ENCODE assay signal across 9 mouse cellular contexts in genomic region chr2:12389028-12389427, GRCm38 (mm10). TPM values are rescaled to one million over a fixed set of nuclear protein-coding genes. Genes with fewer than 3 reads are reported as not detected.
DNase-seq lines count a peak whose midpoint lies in the region; ATAC-seq and TF ChIP-seq lines count a peak whose summit lies in the region.
"Had no signal": no experiment of that assay in that cellular context is flagged by ENCODE, and none has a peak within 500 bp of the region (broad histone marks: within the 10 kb centered on the region; RNA-seq: fewer than 3 reads in every experiment).

No protein-coding gene starts in this region.

- no peaks in the 10 kb centered on the region for H3K4me1 ChIP-seq in MEL (ENCODE audit: control insufficient read depth in 1 of 2, insufficient read depth in 2 of 2, low read length in 2 of 2)

- H3K9me3 ChIP-seq in MEL (replicated peaks; ENCODE audit: insufficient read depth, low read length) = no peaks in the 10 kb centered on the region

- H3K9ac ChIP-seq in MEL (ENCODE audit: control insufficient read depth, low read depth, low read length, poor library complexity, severe bottlenecking) = no peak overlapping the region

- no peak for TF ChIP-seq POLR2A in MEL (IDR thresholded peaks at IDR 0.05; ENCODE audit: control insufficient read depth in 1 of 2, insufficient read depth in 1 of 2, low read depth in 1 of 2, low read length in 2 of 2, poor library complexity in 1 of 2)

- peak in 2 of 3 experiments; percentile 70 to 88; a peak in 4 of 6 replicates for TF ChIP-seq CTCF in MEL (IDR thresholded peaks at IDR 0.05 in 2 of 3, conservative IDR thresholded peaks at IDR 0.05 in 1 of 3; ENCODE audit: control insufficient read depth in 1 of 3, insufficient read depth in 1 of 3, low read depth in 2 of 3, low read length in 3 of 3, poor library complexity in 1 of 3, severe bottlenecking in 1 of 3)

- H3K79me2 ChIP-seq in MEL (ENCODE audit: control insufficient read depth, insufficient read depth, low read length, poor library complexity) = no peaks in the 10 kb centered on the region

- H3K27me3 ChIP-seq in MEL (ENCODE audit: control insufficient read depth in 1 of 2, insufficient read depth in 2 of 2, low read length in 2 of 2) = no peaks in the 10 kb centered on the region

- H3K36me3 ChIP-seq in MEL (ENCODE audit: control insufficient read depth in 1 of 2, insufficient read depth in 2 of 2, low read length in 2 of 2) = no peaks in the 10 kb centered on the region; a peak in 1 of 4 replicates

- TF ChIP-seq RAD21 in MEL (IDR thresholded peaks at IDR 0.05; ENCODE audit: low read depth, low read length) = peak; percentile 91

- no peak overlapping the region for H3K4me3 ChIP-seq in MEL (ENCODE audit: control insufficient read depth in 1 of 2, insufficient read depth in 1 of 2, low read depth in 2 of 2, low read length in 2 of 2)
- H3K4me3 ChIP-seq: erythroblast, embryonic 14.5 days had no signal

- ATAC-seq in monocyte, adult 5-6 weeks (replicated peaks; ENCODE audit: insufficient number of reproducible peaks, low FRiP score, low TSS enrichment, poor library complexity, severe bottlenecking) = peak; percentile 63; the same call in 1 of the 2 replicates

- TF ChIP-seq EP300 in MEL (IDR thresholded peaks at IDR 0.05; ENCODE audit: low read depth in 1 of 2, low read length in 2 of 2) = no peak

- intact Hi-C loops in left cerebral cortex, postnatal 10 days (cut with DNase I) = loop anchor here (5.0 to 10.0 kb wide), 2 partner anchors 87 to 594 kb away; partner anchors contain the start of gene Itga8

- no peak overlapping the region for H3K27ac ChIP-seq in MEL (ENCODE audit: control insufficient read depth, low read depth, low read length)

- DNase-seq in left cerebral cortex, adult 18-20 months (ENCODE audit: low spot score in 2 of 2) = peak; percentile 48 to 62
- no peak for DNase-seq in left cerebral cortex, adult 8-10 months (ENCODE audit: low spot score in 2 of 2)
- peak; percentile 78 for DNase-seq in MEL (ENCODE audit: low read depth, low spot score)
- peak; percentile 63 to 72 for DNase-seq in cerebellum, postnatal 14 days
- peak; percentile 52 for DNase-seq in heart, postnatal 4 days
- DNase-seq in left cerebral cortex, postnatal 10 days (ENCODE audit: extremely low spot score in 1 of 2, low spot score in 2 of 2) = peak; percentile 21 to 70
- DNase-seq in ovary, postnatal 36 days (ENCODE audit: low spot score) = no peak

TF ChIP-seq in MEL, 35 proteins besides CTCF, POLR2A, EP300 and RAD21:
- 0 out of 2 replicates have a peak, but pooled peaks have one; percentile 10 for TF ChIP-seq TCF12 (IDR thresholded peaks at IDR 0.05; ENCODE audit: low read depth, low read length)
- TF ChIP-seq ZC3H11A (IDR thresholded peaks at IDR 0.05; ENCODE audit: low read depth, low read length) = peak; percentile 91
- TF ChIP-seq JUND (IDR thresholded peaks at IDR 0.05; ENCODE audit: low read depth, low read length) = peak; percentile 46; the same call in 1 of the 2 replicates
- peak; percentile 89 for TF ChIP-seq SMC3 (IDR thresholded peaks at IDR 0.05; ENCODE audit: low read depth, low read length)
- no peak for TF ChIP-seq HCFC1 (IDR thresholded peaks at IDR 0.05; ENCODE audit: low read depth, low read length)
- no peak for TF ChIP-seq USF1 (IDR thresholded peaks at IDR 0.05; ENCODE audit: low read depth, low read length)

RNA-seq across cellular contexts. Expression of gene Mindy3, which starts 30.2 kb away (rescaled TPM):
- 10 to 100 TPM; 49.8 to 56.2 TPM for total RNA-seq in left cerebral cortex, adult 18-20 months (2021)
- total RNA-seq in left cerebral cortex, adult 8-10 months (2022) = 10 to 100 TPM; 49.8 to 64.0 (median 53.7) TPM
- total RNA-seq in MEL (2012; rRNA removed) = 23.5 and 23.8 TPM in 2 replicates
- 10 to 100 TPM in 1 of 2 experiments, not detected in 1; 40.6 TPM for polyA plus RNA-seq in MEL (2012; ENCODE audit: insufficient read depth in 1 of 2, insufficient read length in 2 of 2, low read depth in 1 of 2, low replicate concordance in 2 of 2, missing spikeins in 1 of 2)
- 10 to 100 TPM; 29.4 to 29.5 TPM for total RNA-seq in heart, postnatal 4 days (2021)
- 10 to 100 TPM; 69.7 to 76.8 TPM for total RNA-seq in left cerebral cortex, postnatal 10 days (2021)
- 30.5 to 73.2 TPM (median 47.8 TPM) in 3 replicates for total RNA-seq in monocyte, adult 5-6 weeks (2017)

Comparison
In these comparisons a context has a peak if more than half of its experiments do, and no peak if none do; other contexts are left out.
1. DNase-seq: peak in left cerebral cortex, adult 18-20 months (2 of 2), MEL (single experiment), cerebellum, postnatal 14 days (2 of 2), heart, postnatal 4 days (single experiment) and left cerebral cortex, postnatal 10 days (2 of 2); none in left cerebral cortex, adult 8-10 months (0 of 2) and ovary, postnatal 36 days (single experiment).